Mouse (Mus musculus) CH12.LX (cell line): Measurements from ENCODE around the gene Evi2a.
A peak's percentile ranks its signal among the peaks of the same experiment; 100 is the strongest.

ENCODE experiments used
- BHLHE40 ChIP-seq: IDR thresholded peaks from 2 replicates; pipeline ENCODE4 v1.6.1; 2011; ENCODE audit warnings: mild to moderate bottlenecking, low read depth, low read length, improper control_type of control experiment
- CHD1 ChIP-seq: IDR thresholded peaks from 2 replicates; pipeline ENCODE4 v1.6.1; 2012; ENCODE audit warnings: low read depth, low read length, improper control_type of control experiment, inconsistent platforms
- CHD2 ChIP-seq: IDR thresholded peaks from 2 replicates; pipeline ENCODE4 v1.6.1; 2011; ENCODE audit warnings: low read length, improper control_type of control experiment
- CTCF ChIP-seq, 2 experiments: IDR thresholded peaks in 1 of 2; conservative IDR thresholded peaks in 1 of 2; 2 replicates each; pipeline ENCODE4 v1.5.1; 2011 to 2012; ENCODE audit warnings: low read depth in 2 of 2, low read length in 2 of 2, improper control_type of control experiment in 1 of 2, inconsistent platforms in 1 of 2, mild to moderate bottlenecking in 1 of 2, moderate library complexity in 1 of 2
- E2F4 ChIP-seq: IDR thresholded peaks from 2 replicates; pipeline ENCODE4 v1.6.1; 2011; ENCODE audit warnings: low read depth, low read length, improper control_type of control experiment; ENCODE audit not compliant: insufficient replicate concordance
- EP300 ChIP-seq: IDR thresholded peaks from 2 replicates; pipeline ENCODE4 v1.6.1; 2011; ENCODE audit warnings: low read length, improper control_type of control experiment
- MXI1 ChIP-seq: IDR thresholded peaks from 2 replicates; pipeline ENCODE4 v1.6.1; 2011; ENCODE audit warnings: mild to moderate bottlenecking, low read depth, low read length, improper control_type of control experiment
- POLR2A ChIP-seq: IDR thresholded peaks from 2 replicates; pipeline ENCODE4 v1.6.1; 2011; ENCODE audit warnings: low read depth, mild to moderate bottlenecking, improper control_type of control experiment, low read length
- POLR2AphosphoS2 ChIP-seq: IDR thresholded peaks from 2 replicates; pipeline ENCODE4 v1.6.1; 2011; ENCODE audit warnings: low read depth, low read length, improper control_type of control experiment
- SMC3 ChIP-seq: IDR thresholded peaks from 2 replicates; pipeline ENCODE4 v1.6.1; 2011; ENCODE audit warnings: low read depth, low read length, improper control_type of control experiment
- TCF12 ChIP-seq: IDR thresholded peaks from 2 replicates; pipeline ENCODE4 v1.6.1; 2014; ENCODE audit warnings: low read depth, mild to moderate bottlenecking, inconsistent platforms, low read length, improper control_type of control experiment
- UBTF ChIP-seq: IDR thresholded peaks from 2 replicates; pipeline ENCODE4 v1.6.1; 2012; ENCODE audit warnings: low read depth, mild to moderate bottlenecking, inconsistent platforms, low read length, improper control_type of control experiment, moderate library complexity
- USF2 ChIP-seq: conservative IDR thresholded peaks from 2 replicates; pipeline ENCODE4 v1.6.1; 2011; ENCODE audit warnings: low read depth, low read length, improper control_type of control experiment

GRCm38 (mm10) chr11:79566947-79567346 lies 36.5 kb upstream of the Evi2a start:
- TF ChIP-seq BHLHE40 (no peak), POLR2A (no peak), SMC3 (peak; percentile 15; the same call in 1 of the 2 replicates), USF2 (no peak), CTCF (conservative IDR thresholded peaks at IDR 0.05 in 1 of 2, IDR thresholded peaks at IDR 0.05 in 1 of 2; ENCODE audit: low read depth in 2 of 2, low read length in 2 of 2) (peak in 1 of 2 experiments; percentile 36; a peak in 2 of 4 replicates), TCF12 (no peak), POLR2AphosphoS2 (no peak), CHD2 (no peak), E2F4 (no peak), UBTF (no peak), MXI1 (no peak), EP300 (no peak), CHD1 (no peak)
